Mouse (Mus musculus): Measurements from ENCODE around the gene Lrrc47. TPM values are rescaled to one million over a fixed set of nuclear protein-coding genes. Genes with fewer than 3 reads are reported as not detected.

Gene Lrrc47
- polyA plus RNA-seq, 1 experiment from 2014 or later = 13.7 TPM

- WGBS = 76% methylated on average over 7 of the region's 7 CpGs
- Histone ChIP-seq H3K27me3 (ENCODE audit: control insufficient read depth, insufficient read depth, low read length) (no peaks in the 10 kb centered on the region), H3K4me2 (no peak overlapping the region), H3K4me3 (ENCODE audit: low read depth, low read length) (no peak overlapping the region), H3K36me3 (ENCODE audit: control insufficient read depth, insufficient read depth, low read length) (peaks cover 39% of the 10 kb centered on the region), H3K27ac (ENCODE audit: low read depth, low read length) (no peak overlapping the region), H3K9me3 (ENCODE audit: control insufficient read depth, low read length) (no peaks in the 10 kb centered on the region), H3K4me1 (ENCODE audit: control insufficient read depth, insufficient read depth, low read length) (peaks cover 4% of the 10 kb centered on the region; the same call in 1 of the 2 replicates), H3K9ac (ENCODE audit: low read length) (no peak overlapping the region)
- DNase-seq (ENCODE audit: low spot score, missing footprints) (no peak), ATAC-seq (ENCODE audit: low FRiP score) (no peak)
Observed at GRCm38 (mm10) chr4:154019571-154019970, 8.0 kb downstream of the Lrrc47 start.

- DNase-seq (ENCODE audit: low spot score, missing footprints) (no peak), ATAC-seq (ENCODE audit: low FRiP score) (no peak)
- Histone ChIP-seq H3K4me3 (ENCODE audit: low read depth, low read length) (no peak overlapping the region), H3K27ac (ENCODE audit: low read depth, low read length) (no peak overlapping the region), H3K9ac (ENCODE audit: low read length) (no peak overlapping the region), H3K9me3 (ENCODE audit: control insufficient read depth, low read length) (no peaks in the 10 kb centered on the region), H3K36me3 (ENCODE audit: control insufficient read depth, insufficient read depth, low read length) (peaks cover 34% of the 10 kb centered on the region), H3K4me1 (ENCODE audit: control insufficient read depth, insufficient read depth, low read length) (peaks cover 14% of the 10 kb centered on the region), H3K27me3 (ENCODE audit: control insufficient read depth, insufficient read depth, low read length) (peaks cover 2% of the 10 kb centered on the region; the same call in 1 of the 2 replicates), H3K4me2 (no peak overlapping the region)
- 93% methylated on average over 9 of the region's 9 CpGs for WGBS
Observed at GRCm38 (mm10) chr4:154021432-154021831, 9.9 kb downstream of the Lrrc47 start.

- 82% methylated on average over 4 of the region's 4 CpGs for WGBS
- Histone ChIP-seq H3K9ac (ENCODE audit: low read length) (no peak overlapping the region), H3K4me1 (ENCODE audit: control insufficient read depth, insufficient read depth, low read length) (peaks cover 14% of the 10 kb centered on the region), H3K4me2 (no peak overlapping the region), H3K36me3 (ENCODE audit: control insufficient read depth, insufficient read depth, low read length) (peaks cover 27% of the 10 kb centered on the region), H3K4me3 (ENCODE audit: low read depth, low read length) (no peak overlapping the region), H3K9me3 (ENCODE audit: control insufficient read depth, low read length) (no peaks in the 10 kb centered on the region), H3K27me3 (ENCODE audit: control insufficient read depth, insufficient read depth, low read length) (peaks cover 2% of the 10 kb centered on the region; the same call in 1 of the 2 replicates), H3K27ac (ENCODE audit: low read depth, low read length) (no peak overlapping the region)
- DNase-seq (ENCODE audit: low spot score, missing footprints) (no peak), ATAC-seq (ENCODE audit: low FRiP score) (no peak)
Observed at GRCm38 (mm10) chr4:154022407-154022806, 10.9 kb downstream of the Lrrc47 start.

- H3K4me1 ChIP-seq (ENCODE audit: control insufficient read depth, insufficient read depth, low read length) = peaks cover 14% of the 10 kb centered on the region
- H3K36me3 ChIP-seq (ENCODE audit: control insufficient read depth, insufficient read depth, low read length) = peaks cover 26% of the 10 kb centered on the region
- H3K27ac ChIP-seq (ENCODE audit: low read depth, low read length) = no peak overlapping the region
- H3K27me3 ChIP-seq (ENCODE audit: control insufficient read depth, insufficient read depth, low read length) = peaks cover 2% of the 10 kb centered on the region; the same call in 1 of the 2 replicates
- 31% methylated on average over 4 of the region's 4 CpGs for WGBS
- no peak for DNase-seq (ENCODE audit: low spot score, missing footprints)
- H3K4me3 ChIP-seq (ENCODE audit: low read depth, low read length) = no peak overlapping the region
- ATAC-seq (ENCODE audit: low FRiP score) = no peak
- H3K4me2 ChIP-seq = no peak overlapping the region
- no peaks in the 10 kb centered on the region for H3K9me3 ChIP-seq (ENCODE audit: control insufficient read depth, low read length)
- no peak overlapping the region for H3K9ac ChIP-seq (ENCODE audit: low read length)
Observed at GRCm38 (mm10) chr4:154022844-154023243, 11.3 kb downstream of the Lrrc47 start.

- Histone ChIP-seq H3K4me2 (no peak overlapping the region), H3K9ac (ENCODE audit: low read length) (no peak overlapping the region), H3K27ac (ENCODE audit: low read depth, low read length) (no peak overlapping the region; the same call in 1 of the 2 replicates), H3K4me1 (ENCODE audit: control insufficient read depth, insufficient read depth, low read length) (peaks cover 14% of the 10 kb centered on the region), H3K9me3 (ENCODE audit: control insufficient read depth, low read length) (no peaks in the 10 kb centered on the region), H3K27me3 (ENCODE audit: control insufficient read depth, insufficient read depth, low read length) (peaks cover 2% of the 10 kb centered on the region; the same call in 1 of the 2 replicates), H3K4me3 (ENCODE audit: low read depth, low read length) (no peak overlapping the region), H3K36me3 (ENCODE audit: control insufficient read depth, insufficient read depth, low read length) (peaks cover 17% of the 10 kb centered on the region)
- ATAC-seq (ENCODE audit: low FRiP score) (no peak), DNase-seq (ENCODE audit: low spot score, missing footprints) (no peak)
- 28% methylated on average over 8 of the region's 8 CpGs for WGBS
Observed at GRCm38 (mm10) chr4:154023754-154024601, 12.4 kb downstream of the Lrrc47 start.

GRCm38 (mm10) chr4:154024729-154025521 is 13.4 kb downstream of the Lrrc47 start:
- ATAC-seq (ENCODE audit: low FRiP score) (no peak), DNase-seq (ENCODE audit: low spot score, missing footprints) (no peak)
- peaks cover 2% of the 10 kb centered on the region; the same call in 1 of the 2 replicates for H3K27me3 ChIP-seq (ENCODE audit: control insufficient read depth, insufficient read depth, low read length)
- peaks cover 7% of the 10 kb centered on the region for H3K36me3 ChIP-seq (ENCODE audit: control insufficient read depth, insufficient read depth, low read length)
- H3K4me2 ChIP-seq = peak overlapping the region; percentile 51
- no peak overlapping the region for H3K4me3 ChIP-seq (ENCODE audit: low read depth, low read length)
- no peak overlapping the region for H3K27ac ChIP-seq (ENCODE audit: low read depth, low read length)
- peaks cover 14% of the 10 kb centered on the region for H3K4me1 ChIP-seq (ENCODE audit: control insufficient read depth, insufficient read depth, low read length)
- no peak overlapping the region; the same call in 1 of the 2 replicates for H3K9ac ChIP-seq (ENCODE audit: low read length)
- WGBS = 39% methylated on average over 17 of the region's 17 CpGs
- H3K9me3 ChIP-seq (ENCODE audit: control insufficient read depth, low read length) = no peaks in the 10 kb centered on the region

DNA sequence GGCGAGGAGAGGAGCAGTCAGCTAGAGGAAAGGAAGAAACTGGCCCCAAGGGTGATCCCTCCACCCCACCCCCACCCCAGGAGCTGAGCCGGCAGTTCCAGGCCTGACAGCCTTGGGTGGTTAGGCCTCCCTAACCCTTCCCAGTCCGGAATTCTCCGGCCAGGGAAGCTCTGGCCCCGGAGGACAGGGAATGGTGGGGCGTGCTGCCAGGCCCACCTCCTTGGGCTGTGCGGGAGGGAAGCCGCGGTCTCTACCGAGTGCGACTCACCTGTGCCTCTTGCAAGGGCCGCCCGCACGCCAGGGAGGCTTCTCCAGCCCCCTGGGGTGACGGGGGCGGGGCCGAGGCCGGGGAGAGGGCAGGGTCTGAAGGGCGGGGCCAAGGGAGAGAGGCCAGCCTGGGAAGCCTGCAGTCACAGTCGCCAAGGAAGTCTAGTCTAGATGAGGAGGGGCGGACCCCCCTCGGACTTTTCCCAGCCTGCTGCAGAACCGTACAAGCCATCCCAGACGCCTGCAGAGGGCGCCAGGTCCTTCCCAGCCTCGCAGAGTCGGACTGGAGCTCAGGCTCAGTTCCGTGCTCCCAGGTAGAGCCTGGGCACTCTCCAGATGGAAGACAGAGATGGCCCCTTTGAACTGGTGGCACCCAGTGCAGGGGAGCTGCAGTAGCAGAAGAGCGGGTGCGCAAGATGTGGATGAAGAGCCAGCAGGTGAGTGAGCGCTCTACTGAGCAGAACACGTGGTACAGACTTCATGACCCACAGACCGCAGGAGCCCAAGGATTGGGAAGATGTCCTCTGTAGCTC is 14.3 kb downstream of the Lrrc47 start, which contains the start of gene Smim1:
TSS of gene Smim1 (minus strand) at position 590 of the 800 bp plus-strand sequence.
- H3K27ac ChIP-seq (ENCODE audit: low read depth, low read length) = no peak within 1 kb of the TSS
- WGBS = 1% methylated on average over 33 of the region's 33 CpGs
- DNase-seq (ENCODE audit: low spot score, missing footprints) (peak; percentile 93), ATAC-seq (ENCODE audit: low FRiP score) (peak; percentile 49; the same call in 1 of the 2 replicates)
- H3K36me3 ChIP-seq (ENCODE audit: control insufficient read depth, insufficient read depth, low read length) = peaks cover 3% of the 10 kb centered on the region
- peak within 1 kb of the TSS; percentile 30 for H3K4me3 ChIP-seq (ENCODE audit: low read depth, low read length)
- no peaks in the 10 kb centered on the region for H3K9me3 ChIP-seq (ENCODE audit: control insufficient read depth, low read length)
- peak within 1 kb of the TSS; percentile 54 for H3K9ac ChIP-seq (ENCODE audit: low read length)
- H3K4me1 ChIP-seq (ENCODE audit: control insufficient read depth, insufficient read depth, low read length) = peaks cover 14% of the 10 kb centered on the region
- H3K4me2 ChIP-seq = peak within 1 kb of the TSS; percentile 51
- peaks cover 2% of the 10 kb centered on the region; the same call in 1 of the 2 replicates for H3K27me3 ChIP-seq (ENCODE audit: control insufficient read depth, insufficient read depth, low read length)

- H3K36me3 ChIP-seq (ENCODE audit: control insufficient read depth, insufficient read depth, low read length) = peaks cover 2% of the 10 kb centered on the region; the same call in 1 of the 2 replicates
- ATAC-seq (ENCODE audit: low FRiP score) = no peak
- 26% methylated on average over 2 of the region's 2 CpGs for WGBS
- H3K9me3 ChIP-seq (ENCODE audit: control insufficient read depth, low read length) = no peaks in the 10 kb centered on the region
- H3K9ac ChIP-seq (ENCODE audit: low read length) = peak overlapping the region; percentile 54
- no peak for DNase-seq (ENCODE audit: low spot score, missing footprints)
- peak overlapping the region; percentile 51 for H3K4me2 ChIP-seq
- peak overlapping the region; percentile 30; the same call in 1 of the 2 replicates for H3K4me3 ChIP-seq (ENCODE audit: low read depth, low read length)
- H3K27ac ChIP-seq (ENCODE audit: low read depth, low read length) = no peak overlapping the region
- H3K27me3 ChIP-seq (ENCODE audit: control insufficient read depth, insufficient read depth, low read length) = peaks cover 2% of the 10 kb centered on the region; the same call in 1 of the 2 replicates
- H3K4me1 ChIP-seq (ENCODE audit: control insufficient read depth, insufficient read depth, low read length) = peaks cover 14% of the 10 kb centered on the region
Observed at GRCm38 (mm10) chr4:154026441-154026761, 14.9 kb downstream of the Lrrc47 start.

Data from midbrain, embryonic 11.5 days (tissue).